Mouse (Mus musculus) cerebellum, adult 8-10 months (tissue): ENCODE measurements at regions not wholly inside any gene's neighbourhood (a gene's known extent, or its start where the extent isn't known, plus 50 kb on each side); places are given as distances from the start of the nearest gene placed in this dataset.

ENCODE experiments used
- DNase-seq: peaks from one replicate; pipeline ENCODE4 v3.0.0; 2022

DNA sequence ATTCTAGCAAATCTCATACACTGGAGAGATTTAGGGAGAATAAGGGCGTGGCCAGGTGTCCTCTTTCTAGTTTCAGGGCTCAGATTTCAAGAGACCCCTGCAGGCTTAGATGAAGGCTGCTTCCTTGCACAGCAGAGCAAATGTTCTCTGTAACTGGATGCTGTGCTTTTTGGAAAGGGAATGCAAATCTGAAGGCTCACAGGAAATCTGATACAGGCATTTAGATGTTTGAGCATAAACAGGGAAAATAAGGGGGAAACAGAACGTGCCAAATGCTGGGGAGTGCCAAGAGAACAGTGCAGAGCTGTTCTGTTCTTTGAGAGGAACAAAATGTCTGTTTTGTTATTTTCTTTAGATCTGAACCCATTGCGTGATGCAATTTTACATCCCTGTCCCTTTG lies 161.0 kb upstream of the Samsn1 start:
- DNase-seq = no peak

- no peak for DNase-seq
Observed at GRCm38 (mm10) chr16:76181596-76181995, 159.5 kb upstream of the Samsn1 start.

DNA sequence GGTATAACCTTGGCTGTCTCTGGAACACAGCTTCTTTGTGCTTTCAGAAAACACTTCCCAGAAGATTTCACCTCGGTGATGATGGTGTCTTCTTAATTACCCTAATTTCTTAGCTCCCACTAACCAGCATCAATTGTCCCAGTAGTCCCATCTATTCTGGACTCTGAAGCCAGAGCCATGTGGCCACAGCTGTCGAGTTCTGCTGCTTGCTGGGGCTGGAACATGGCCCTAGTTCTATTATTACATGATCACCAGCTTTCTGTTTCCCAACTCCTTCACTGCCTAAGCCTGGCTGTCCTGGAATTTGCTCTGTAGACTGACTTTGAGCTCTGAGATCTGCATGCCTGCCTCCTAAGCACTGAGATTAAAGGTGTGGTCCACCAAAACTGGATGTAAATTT lies 145.6 kb upstream of the Samsn1 start:
- no peak for DNase-seq

GRCm38 (mm10) chr16:76160879-76161278 lies 138.8 kb upstream of the Samsn1 start:
- DNase-seq = no peak

DNA sequence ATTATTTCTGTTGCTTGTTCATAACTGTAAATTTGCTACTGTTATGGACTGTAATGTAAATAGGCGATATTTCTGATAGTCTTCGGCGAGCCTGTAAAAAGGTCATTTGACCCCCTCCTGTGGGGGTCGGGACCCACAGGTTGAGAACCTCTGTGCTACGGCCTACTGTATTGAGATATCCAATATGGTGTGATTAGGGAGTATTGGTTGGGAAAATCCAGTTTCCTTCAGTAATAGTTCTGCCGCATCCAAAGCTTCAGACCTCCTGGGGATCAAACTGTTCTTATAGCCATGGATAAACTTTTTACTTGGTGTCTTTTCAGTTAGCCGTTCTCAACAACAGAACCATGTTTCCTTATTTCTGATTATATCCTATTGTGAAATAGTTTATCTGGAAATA lies 136.5 kb upstream of the Samsn1 start:
- no peak for DNase-seq

GRCm38 (mm10) chr16:76153766-76154525 lies 131.9 kb upstream of the Samsn1 start:
- DNase-seq = no peak

- no peak for DNase-seq
Observed at GRCm38 (mm10) chr16:76149581-76149980, 127.5 kb upstream of the Samsn1 start.

DNA sequence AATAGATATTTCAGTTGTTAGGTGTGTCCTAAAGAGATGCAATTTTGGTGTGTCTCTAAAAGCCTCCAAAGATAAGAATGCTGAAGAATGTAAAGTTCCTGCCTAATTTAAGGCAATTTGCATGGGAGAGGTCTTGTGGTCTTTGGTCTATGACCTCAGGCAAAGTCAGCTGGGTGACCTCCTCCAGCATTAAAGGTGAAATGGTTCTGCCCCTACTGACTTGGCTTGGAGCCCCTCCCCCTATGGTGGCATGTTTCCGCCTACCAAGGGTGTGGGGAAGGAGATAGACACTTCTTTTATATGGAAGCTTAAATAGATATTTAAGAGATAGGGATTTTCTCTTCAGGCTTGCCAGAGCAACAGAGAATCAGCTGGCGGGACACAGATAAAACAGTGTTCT lies 111.8 kb upstream of the Samsn1 start:
- DNase-seq = no peak

DNA sequence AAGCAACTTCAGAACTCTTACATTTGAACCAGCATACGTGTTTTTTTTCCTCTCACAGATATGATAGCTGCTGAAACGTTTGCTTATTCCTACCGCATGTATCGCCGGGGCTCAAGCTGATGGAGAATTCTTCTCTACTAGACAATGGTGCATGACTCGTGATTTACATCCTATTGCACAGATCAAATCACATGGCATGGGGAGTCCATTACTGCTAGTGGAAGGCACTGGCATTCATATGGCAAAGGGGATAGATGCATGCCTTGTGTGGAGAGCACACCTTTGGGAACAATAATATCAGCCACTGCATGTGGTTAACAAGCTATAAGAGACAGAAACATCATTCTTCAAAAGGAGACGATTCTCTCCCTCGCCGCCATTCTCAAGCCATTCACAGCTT lies 108.4 kb upstream of the Samsn1 start:
- DNase-seq = no peak

DNA sequence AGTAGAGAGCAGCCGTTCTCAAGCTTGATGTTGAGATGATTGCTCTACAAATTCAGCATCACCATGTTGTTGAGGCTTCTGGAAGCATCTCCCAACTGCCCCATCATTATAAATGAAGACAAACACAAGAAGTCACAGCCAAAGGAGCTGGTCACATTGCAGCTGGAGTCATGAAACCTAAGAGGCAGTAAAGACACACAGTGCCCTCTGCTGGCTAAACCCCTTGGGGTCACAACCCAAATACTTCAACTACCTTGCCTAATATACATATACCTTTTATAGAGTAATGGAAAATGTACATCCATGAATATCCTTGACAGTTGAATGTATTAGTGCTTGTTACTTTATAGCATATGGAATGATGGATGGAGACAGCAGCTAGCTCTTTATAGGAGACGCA lies 107.9 kb upstream of the Samsn1 start:
- no peak for DNase-seq

DNA sequence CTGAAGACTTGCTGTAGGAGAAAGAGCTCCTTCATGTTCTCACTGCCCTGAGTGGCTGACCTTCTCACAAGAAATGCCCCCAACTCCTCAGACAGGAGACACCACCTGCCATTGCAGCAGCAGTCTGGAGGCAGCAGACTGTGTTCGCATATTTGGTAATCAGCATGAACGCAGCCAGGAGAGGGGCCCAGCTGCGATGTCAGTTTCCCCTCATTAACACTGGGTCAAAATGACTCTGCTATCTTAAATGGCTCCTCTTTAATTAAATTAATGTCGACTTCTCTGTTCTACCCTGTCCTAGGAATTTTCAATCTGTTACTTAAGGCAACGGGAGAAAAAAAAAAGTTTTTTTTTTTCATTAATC lies 100.9 kb upstream of the Samsn1 start:
- DNase-seq = no peak

DNA sequence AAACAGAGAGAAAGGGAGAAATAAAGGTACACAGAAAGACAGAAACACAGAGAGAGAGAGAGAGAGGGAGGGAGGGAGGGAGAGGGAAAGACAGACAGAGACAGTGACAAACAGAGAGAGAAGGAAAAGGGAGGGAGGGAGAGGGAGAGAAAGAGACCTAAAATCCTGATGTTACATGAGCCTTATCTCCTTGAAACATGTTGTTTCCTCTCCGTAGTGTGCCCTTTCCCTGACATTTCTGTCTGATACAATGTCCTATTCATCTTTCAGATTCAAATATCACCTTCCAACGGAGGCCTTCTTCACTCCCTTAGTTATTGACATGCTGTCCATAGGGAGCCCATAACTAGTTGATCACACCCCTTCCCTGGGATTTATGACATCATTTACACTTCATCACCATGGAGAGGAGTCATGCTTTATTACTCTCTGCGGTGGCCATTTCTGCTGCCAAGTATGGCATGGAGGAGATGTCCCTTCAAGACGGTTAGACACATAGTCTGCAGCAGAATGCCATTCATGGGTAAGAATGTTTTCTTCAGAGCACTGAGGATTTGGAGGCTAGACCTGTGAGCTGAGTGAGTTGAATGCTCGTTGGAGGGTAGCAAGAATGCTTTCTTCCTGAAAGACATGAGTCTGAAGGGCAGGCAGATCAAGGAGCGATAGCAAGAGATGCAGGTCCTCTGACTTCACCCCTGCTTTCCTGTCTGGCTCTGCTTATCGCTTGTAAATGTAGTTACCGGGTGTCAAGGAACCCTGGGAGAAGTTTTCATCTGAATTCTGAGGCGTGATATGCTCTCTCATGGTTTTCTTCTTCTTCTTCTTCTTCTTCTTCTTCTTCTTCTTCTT lies 100.3 kb upstream of the Samsn1 start:
- no peak for DNase-seq

DNA sequence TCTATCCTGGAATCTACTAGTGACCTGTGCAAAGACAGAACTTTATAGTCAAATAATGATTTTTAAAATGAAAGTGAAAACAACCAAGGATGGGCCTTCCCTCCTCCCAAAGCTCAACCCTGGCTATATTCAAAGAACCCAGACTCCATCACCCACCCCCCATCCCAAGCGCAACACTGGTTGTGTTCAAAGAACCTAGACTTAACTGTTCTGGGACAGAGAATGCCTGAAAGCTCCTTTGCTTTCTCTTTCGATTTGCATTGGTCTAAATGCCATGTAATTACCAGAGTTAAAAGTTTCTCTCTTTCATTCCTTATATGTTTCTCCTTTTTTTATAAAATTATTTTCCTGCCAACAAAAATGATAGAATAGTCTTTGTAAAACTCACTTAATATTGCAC lies 98.6 kb upstream of the Samsn1 start:
- no peak for DNase-seq

- no peak for DNase-seq
Observed at GRCm38 (mm10) chr16:76110383-76110782, 88.3 kb upstream of the Samsn1 start.

DNA sequence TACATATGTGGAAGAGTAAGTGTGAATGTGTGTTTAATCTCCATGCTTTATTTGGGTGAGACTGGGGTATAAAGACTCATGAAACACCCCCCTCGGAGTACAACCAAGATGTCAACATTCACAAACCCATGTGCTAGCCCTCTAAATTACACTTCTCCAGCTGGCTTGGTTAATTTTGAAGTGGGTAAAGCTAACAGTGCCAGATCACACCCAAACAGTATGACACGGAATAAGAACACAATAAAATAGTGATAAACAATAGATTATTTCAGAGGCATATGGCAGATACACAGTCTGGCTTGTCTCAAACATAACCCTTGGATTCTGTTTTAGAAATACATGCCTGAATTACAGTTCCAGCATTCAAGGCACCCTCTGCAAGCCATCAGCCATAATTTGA lies 86.4 kb upstream of the Samsn1 start:
- DNase-seq = no peak

DNA sequence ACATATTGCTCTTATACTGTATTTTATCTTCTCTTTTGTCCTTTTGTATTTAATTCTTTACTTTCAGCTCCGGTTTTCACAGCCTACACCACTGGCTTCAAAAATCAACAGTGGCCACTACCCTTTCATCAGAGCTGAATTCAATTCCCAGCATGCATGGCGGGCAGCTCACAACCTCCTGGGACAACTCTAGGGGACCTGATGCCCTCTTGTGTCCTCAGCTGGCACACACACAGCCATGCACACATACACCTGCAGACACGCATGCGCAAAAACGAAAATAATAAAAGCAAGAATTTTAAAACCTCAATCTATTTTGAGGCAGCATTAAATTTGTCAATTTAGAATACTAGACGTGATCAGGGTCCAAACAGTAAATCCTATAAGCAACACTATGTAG lies 82.6 kb upstream of the Samsn1 start:
- DNase-seq = no peak

DNA sequence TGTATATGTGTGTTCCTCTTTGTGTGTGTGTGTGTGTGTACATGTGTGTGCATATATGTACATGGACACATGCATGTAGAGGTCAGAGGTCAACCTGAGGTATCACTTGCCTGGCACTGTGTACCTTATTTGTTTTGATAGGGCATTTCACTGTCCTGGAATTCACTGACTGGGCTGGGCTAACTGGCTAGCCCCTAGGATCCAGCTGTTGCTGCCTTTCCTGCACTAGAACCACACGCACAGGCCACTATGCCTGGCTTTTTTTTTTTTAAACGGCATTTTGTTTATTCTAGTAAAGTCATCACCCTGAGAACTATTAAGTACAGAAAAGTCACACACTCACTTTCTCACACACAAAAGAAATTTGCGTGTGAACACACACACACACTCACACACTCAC lies 79.7 kb upstream of the Samsn1 start:
- DNase-seq = no peak

- DNase-seq = no peak
Observed at GRCm38 (mm10) chr16:76097808-76098207, 75.7 kb upstream of the Samsn1 start.

DNA sequence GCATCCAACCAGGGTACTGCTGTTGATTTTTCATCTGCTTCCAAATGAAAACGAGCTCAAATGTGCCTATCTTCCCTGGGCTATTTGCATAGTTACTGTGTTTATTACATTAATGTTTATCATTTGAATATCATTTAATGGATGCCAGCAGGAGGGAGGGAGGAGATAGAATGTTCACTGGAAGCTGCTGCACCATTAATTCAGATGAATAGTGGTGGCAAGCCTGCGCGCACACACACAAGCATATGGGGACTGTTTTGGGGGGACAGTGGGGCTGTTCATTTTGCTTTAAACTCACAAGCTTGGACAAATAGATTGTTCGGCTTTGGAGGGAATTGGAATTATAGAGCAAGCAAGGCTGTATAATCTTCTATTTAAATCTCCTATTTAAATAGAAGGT lies 74.3 kb upstream of the Samsn1 start:
- no peak for DNase-seq

DNA sequence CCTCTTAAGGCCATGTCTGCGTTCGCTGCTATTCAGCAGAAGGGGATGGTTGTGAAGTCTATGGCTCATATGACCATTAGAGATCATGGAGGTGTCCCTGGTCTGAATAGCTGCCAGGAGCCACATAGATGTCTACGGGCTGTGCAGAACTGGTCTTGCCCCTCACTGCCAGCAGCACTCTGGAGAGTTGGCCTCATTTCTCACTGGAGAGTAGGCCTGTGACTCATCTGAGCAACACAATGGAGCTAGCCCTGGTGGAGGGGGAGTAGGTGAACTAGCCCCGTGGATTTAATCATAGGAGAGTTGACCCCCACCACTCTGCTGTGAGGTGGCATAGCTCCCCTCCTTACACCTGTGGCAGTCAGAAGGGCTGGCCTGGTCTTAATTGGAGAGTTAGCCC lies 63.3 kb upstream of the Samsn1 start:
- DNase-seq = no peak

DNA sequence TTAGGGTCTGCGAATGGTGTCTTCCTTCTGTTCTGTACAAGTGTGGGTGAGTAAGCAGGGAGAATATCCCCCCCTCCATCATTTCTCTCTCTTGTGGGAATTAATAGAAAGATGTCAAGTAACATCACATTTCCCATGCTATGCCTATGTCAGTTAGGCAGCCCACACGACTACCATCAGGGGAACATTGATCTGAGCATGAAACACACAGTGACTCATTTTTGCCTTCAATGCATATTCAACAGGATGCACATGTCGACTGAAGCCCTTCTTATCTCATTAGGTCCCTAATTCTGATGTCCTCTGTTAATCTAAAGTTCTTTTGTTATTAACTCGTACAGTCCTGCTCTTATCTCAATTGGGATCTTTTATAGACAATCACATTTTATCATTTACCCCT lies 60.4 kb upstream of the Samsn1 start:
- DNase-seq = no peak

GRCm38 (mm10) chr16:76079761-76080502 lies 57.9 kb upstream of the Samsn1 start:
- no peak for DNase-seq

GRCm38 (mm10) chr16:76078219-76078618 lies 56.1 kb upstream of the Samsn1 start:
- no peak for DNase-seq

DNA sequence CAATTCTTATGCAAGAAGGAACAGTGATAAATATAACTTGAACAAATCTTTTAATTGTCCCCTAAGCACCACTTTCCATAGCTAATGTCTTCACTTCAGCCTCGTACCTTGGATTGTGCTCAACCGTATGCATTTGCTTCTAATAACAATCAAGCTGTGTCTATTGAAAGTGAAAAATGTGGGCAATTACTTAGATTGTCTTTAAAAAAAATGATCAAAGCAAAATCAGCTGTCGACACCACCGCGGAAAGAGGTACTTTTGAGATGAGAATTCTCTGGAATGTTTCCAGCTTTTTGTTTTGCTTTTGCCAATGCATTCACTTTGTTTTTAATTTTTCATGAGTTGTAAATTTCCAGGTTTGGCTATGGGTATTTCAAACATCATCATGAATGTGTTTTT lies 54.1 kb upstream of the Samsn1 start:
- no peak for DNase-seq
